Mouse (Mus musculus) bone marrow, adult 2 months (tissue): ENCODE measurements around the gene Gm20905. TPM values are rescaled to one million over a fixed set of nuclear protein-coding genes. Genes with fewer than 3 reads are reported as not detected.
"Not testable (repeated sequence)": the region's sequence is repeated elsewhere in the genome, so short reads cannot be mapped to it uniquely, and the experiment has no call there.

Experiments
- H3K27ac ChIP-seq: fragments of 200-500 bp; 2 replicates; pipeline ENCODE4 v1.5.1; 2012; ENCODE audit warnings: low read depth, mild to moderate bottlenecking, control low read depth, inconsistent platforms, low read length; ENCODE audit not compliant: control insufficient read depth, poor library complexity, insufficient read depth
- H3K4me1 ChIP-seq: fragments of 200-500 bp; 2 replicates; pipeline ENCODE4 v1.6.1; 2011; ENCODE audit warnings: low read length; ENCODE audit not compliant: control insufficient read depth, insufficient read depth
- H3K4me3 ChIP-seq: fragments of 200-500 bp; replicated peaks from 2 replicates; pipeline ENCODE3; 2011; ENCODE audit warnings: mild to moderate bottlenecking, low read depth, low read length, control low read depth; ENCODE audit not compliant: control insufficient read depth
- WGBS: fragments of 180-500 bp; shearing (Covaris S2); methylation state at CpG from one replicate; pipeline ENCODE4 v1.1.7; 2018; 5-methylcytosine and 5-hydroxymethylcytosine counted together
- polyA plus RNA-seq: library from polyadenylated mRNA; stranded (reverse); fragments of >200 nt; gene quantifications from 2 replicates; pipeline ENCODE4 v1.2.4, GENCODE M21; 2011; ENCODE audit warnings: low replicate concordance; ENCODE audit not compliant: missing spikeins, insufficient read depth, insufficient read length

The Gm20905 gene
- polyA plus RNA-seq, result not detected in 2 replicates

GRCm38 (mm10) chrY:37259503-37259902 is at the start of gene Gm20905:
TSS of gene Gm20905 (minus strand) at chrY:37259603.
- H3K4me3 ChIP-seq, H3K4me1 ChIP-seq, H3K27ac ChIP-seq: not testable (repeated sequence)
- no CpG with 5 or more reads among the region's 6 CpGs for WGBS
